Mouse (Mus musculus) heart, postnatal 14 days (tissue): ENCODE measurements at regions not wholly inside any gene's neighbourhood (a gene's known extent, or its start where the extent isn't known, plus 50 kb on each side); places are given as distances from the start of the nearest gene placed in this dataset.
"Not testable (repeated sequence)": the region's sequence is repeated elsewhere in the genome, so short reads cannot be mapped to it uniquely, and the experiment has no call there.

Experiments
- DNase-seq, 2 experiments: peaks; one replicate each; pipeline ENCODE4 v3.0.0; 2021 to 2022
- intact Hi-C: fragments of 180-260 bp; cut with DNase I; formaldehyde crosslinking; loops from one replicate; pipeline ENCODE4 v1.15.1; 2025

DNA sequence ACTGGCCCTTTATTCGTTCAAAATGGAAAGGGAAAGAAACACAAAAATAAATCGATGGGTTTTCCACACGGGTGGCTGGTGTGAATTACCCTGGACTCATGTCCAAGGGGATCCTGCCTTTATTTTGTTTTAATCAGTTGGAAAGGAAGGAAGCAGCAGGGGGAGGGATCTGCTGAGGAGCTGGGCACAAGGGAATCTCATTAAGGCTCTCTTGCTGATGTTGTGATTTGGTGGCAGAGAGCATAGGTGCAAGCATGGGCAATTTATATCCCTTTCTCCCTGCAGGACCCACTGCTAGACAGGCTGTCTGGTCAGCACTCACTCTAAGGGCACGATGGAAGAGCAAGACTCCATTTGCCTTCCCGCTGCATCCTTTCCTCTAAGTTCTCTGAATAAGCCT lies 469.2 kb downstream of the Epha7 start:
- intact Hi-C loops, result no loop called here
- no peak for DNase-seq

- intact Hi-C loops, result no loop called here
Measured at GRCm38 (mm10) chr4:29301348-29301747, 488.4 kb downstream of the Epha7 start.

GRCm38 (mm10) chr4:29303951-29304350 lies 491.0 kb downstream of the Epha7 start:
- intact Hi-C loops, result no loop called here

More at GRCm38 (mm10) chr4:29301348-29301747, 488.4 kb downstream of the Epha7 start:
- DNase-seq, result peak; percentile 8 to 34

DNA sequence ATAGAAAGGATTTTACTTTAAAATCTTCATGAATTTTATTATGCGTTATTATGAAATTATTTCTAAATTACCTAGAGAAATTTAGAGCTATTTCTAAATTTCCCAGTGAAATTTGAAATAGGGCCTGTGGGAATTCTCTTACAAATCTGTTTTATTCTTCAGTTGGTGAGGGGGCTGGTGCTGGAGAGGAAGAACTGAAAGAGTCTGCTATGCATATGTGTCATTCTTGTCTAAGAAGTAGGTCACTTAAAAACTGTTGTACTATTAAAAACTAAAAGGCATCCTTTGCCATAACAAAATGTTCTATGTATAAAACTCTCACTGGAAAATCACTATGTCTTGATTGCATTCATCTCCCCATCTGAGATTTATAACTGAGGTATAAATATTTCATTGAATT lies 494.3 kb downstream of the Epha7 start:
- intact Hi-C loops, result no loop called here

More at GRCm38 (mm10) chr4:29303951-29304350, 491.0 kb downstream of the Epha7 start:
- no peak for DNase-seq

GRCm38 (mm10) chr4:29323921-29324320 lies 511.0 kb downstream of the Epha7 start:
- intact Hi-C loops, result no loop called here
- no peak for DNase-seq

More for the DNA sequence above, 494.3 kb downstream of the Epha7 start:
- DNase-seq, result no peak

DNA sequence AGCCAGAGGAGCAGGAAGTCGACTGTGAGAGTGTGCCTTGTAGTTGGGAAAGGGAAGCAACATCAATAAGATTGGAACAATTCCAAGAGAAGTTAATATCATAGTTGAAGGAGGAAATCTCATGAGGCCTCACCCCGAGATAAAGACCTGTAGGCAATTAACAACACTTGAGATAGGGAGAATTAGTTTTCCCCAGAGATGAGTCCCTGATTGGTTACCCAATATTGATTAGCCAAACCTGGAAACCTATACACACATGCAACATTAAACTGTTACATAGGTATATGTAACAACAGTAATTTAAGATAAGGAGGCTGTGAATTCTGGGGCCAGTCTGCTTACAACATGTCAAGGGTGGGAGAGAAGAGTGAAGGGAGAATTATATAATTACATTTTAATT lies 516.2 kb downstream of the Epha7 start:
- no peak for DNase-seq
- intact Hi-C loops, result no loop called here

DNA sequence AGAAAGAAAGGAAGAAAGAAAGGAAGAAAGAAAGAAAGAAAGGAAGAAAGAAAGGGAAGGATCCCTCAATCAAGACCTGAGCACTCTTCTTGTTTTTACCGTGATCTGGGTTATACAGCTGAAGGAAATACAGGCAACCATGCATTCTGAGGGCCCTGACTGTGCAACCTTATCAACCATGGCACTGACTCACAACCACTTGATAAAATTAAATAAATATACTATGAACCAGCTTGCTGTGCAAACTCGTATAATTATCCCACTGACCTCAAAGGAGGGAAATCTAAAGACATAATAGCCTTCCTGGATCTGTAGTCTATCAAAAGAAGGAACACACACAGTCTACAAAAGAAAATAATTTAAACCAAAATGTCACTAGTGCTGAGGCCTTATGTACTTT lies 518.8 kb downstream of the Epha7 start:
- no peak for DNase-seq
- intact Hi-C loops, result no loop called here

- intact Hi-C loops, result no loop called here
- no peak for DNase-seq
Measured at GRCm38 (mm10) chr4:29337245-29337644, 524.3 kb downstream of the Epha7 start.

DNA sequence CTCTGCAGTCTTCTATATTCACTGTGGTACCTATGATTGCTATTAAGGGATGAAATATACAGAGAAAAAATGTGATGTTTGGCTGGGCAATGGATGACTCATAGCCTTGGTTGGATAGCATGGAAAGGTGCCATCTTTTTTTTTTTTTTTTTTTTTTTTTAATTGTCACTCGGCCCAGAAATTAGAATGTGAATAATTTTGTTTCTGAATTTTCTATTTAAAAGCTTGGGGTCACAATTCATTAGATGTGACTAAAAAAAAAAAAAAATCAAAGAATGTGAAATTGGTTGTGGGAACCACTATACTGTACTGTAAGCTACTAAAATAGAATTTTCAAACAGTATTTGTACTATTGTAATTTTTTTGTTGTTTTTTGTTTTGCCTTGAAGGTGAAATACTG lies 549.3 kb downstream of the Epha7 start:
- DNase-seq, result no peak
- intact Hi-C loops, result no loop called here

- intact Hi-C loops, result no loop called here
- no peak for DNase-seq
Measured at GRCm38 (mm10) chr4:29389282-29389681, 576.4 kb downstream of the Epha7 start.

DNA sequence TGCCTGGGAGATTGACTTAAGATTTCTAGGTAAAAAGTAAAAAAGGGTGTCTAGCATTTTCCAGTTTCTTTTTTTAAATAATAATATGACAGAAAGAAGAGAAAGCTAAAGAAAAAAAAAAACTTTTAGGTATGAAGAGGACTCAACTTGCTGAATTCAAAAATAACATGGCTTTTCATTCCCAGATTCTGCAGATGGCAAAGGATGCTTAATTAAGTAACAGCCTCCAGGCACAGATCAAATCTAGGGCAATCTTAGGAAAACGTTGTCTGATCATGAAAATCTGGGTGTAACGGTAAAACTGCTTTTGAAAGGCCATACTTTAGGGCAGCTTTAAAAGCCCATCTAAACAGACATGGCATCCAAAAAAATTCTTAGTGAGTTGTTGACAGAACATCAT lies 577.4 kb downstream of the Epha7 start:
- DNase-seq, result no peak
- intact Hi-C loops, result loop anchor here (5.0 kb wide), 1 partner anchor 47 kb away; no protein-coding TSS in a partner anchor

DNA sequence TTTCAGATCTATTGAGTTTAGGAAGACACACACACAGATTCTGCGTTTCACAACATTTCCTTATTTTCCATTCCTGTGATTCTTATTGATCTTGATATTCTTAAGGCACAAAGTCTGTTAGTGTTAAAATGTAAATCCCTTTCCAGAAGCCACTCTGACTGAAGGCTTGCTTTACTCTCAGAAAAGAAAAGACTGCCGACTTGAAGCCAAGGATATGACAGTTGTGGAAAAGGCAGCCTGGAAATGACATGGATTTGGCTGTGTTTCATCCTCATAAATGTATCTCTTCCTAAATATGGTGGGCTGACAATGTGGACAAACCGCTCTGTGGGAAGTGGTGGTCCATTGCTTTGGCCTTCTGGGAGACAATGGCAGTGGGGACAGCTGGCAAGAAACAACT lies 589.2 kb downstream of the Epha7 start:
- intact Hi-C loops, result no loop called here
- no peak for DNase-seq

GRCm38 (mm10) chr4:29414616-29415015 lies 601.7 kb downstream of the Epha7 start:
- intact Hi-C loops, result no loop called here
- no peak for DNase-seq

DNA sequence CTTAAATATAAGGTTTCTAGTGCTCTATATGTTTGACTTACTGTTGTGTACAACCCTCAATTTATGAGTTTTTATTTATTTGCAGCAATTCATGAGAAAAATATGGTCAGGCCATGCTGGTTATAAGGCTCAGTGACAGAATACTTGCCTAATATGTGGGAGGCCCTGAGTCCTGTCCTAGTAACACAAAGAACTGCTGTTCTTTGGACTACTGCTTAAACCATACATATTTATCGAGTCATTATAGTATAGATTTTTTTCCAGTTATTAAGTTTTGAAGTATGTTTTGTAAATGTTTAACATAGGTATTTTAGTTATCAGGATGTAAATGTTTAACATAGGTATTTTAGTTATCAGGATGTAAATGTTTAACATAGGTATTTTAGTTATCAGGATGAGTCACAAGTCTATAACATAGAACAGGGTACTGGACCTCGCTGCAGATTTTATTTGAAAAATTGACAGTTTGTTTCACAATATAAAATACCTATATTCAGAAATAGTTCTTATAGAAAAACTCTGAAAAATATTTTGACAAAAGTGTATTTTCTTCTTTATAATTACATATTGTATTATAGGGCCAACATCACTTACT lies 607.4 kb downstream of the Epha7 start:
- DNase-seq, result no peak
- intact Hi-C loops, result no loop called here

DNA sequence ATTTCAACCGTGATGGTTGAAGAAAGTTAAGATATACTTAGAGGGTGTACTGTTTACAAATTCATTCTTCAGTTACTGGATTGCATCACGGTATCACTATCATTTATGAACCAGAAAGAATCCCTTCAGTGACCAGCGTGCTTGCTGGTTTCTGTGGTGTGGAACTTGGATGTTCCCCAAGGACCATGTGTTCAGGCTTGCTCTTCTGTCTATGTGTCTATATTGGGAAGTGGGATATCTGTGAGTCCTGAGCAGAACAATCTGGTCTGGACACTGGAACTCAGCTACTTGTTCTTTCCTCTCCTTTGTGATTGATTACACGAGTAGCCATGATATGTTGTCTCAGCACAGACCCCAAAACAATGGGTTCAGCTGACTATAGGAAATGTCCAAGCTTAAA lies 618.6 kb downstream of the Epha7 start:
- intact Hi-C loops, DNase-seq: not testable (repeated sequence)

DNA sequence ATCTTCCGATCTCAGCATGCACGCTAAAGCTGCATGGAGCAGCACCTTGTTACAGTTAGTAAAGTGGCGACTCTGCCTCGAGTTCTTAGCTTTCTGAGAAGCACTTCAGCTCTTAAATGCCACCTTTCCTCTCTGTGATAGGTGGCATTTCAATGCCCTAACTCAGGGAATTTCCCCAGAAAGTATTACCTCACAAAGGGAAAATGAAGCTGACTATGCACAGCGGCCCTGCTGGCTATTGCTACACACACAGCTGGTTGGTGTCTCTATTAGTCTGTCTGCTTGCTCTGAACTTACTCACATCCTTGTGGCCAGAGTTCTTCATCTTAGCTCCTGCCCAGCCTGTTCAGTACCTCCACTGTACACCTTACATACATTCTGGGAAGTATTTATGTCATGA lies 650.4 kb downstream of the Epha7 start:
- intact Hi-C loops, result no loop called here

DNA sequence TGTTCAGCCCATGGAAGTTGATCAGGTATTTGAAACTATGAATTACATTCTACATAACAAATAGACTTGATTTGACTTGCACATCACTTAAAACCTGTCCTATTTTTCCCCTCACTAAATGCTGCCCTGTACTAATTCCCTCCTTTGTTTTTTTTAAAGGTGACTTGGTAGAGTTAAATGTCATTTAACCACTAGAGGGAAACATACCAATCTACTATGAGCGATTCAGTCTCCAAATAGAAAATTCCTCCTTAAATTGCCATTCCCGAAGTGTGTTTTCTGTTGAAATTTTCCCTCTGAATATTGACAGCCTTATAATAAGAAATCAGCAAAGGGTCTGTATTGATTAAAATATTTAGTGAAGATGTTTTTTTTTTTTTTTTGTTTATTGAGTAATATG lies 653.4 kb downstream of the Epha7 start:
- DNase-seq, result no peak
- intact Hi-C loops, result no loop called here

More for the DNA sequence above, 650.4 kb downstream of the Epha7 start:
- DNase-seq, result no peak

- intact Hi-C loops, result no loop called here
Measured at GRCm38 (mm10) chr4:29480384-29481092, 667.6 kb downstream of the Epha7 start.

DNA sequence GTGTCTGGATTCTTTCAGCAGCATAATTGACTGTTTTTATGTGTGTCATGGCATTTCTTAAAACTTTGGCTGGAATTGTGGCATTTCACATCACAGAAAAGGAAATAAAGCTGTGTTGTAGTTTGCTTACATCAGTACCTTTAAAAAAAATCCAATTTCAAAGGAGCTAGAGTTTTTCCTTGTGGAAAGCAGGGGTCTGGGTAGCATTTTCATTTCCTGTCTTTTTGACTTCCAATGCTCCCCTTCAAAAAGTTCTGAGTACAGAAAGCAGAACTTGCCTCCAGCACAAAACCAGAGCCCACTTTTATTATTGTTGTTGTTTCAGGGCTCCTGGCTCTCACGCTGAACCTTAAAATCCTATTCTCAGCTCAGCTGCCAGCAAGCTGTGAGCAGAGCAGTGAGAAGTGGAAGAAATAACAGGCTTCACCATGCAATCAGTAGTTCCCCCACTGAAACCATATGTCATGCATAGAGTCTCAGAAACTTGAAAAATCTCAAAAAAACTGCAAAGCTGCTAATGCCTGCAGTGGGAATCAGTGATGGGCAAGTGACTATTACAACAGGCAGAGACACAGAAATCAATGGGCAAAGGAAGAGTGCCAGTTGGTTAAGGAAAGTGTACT lies 668.3 kb downstream of the Epha7 start:
- intact Hi-C loops, result no loop called here
- no peak for DNase-seq

More at GRCm38 (mm10) chr4:29480384-29481092, 667.6 kb downstream of the Epha7 start:
- no peak for DNase-seq

- intact Hi-C loops, result no loop called here
- no peak for DNase-seq
Measured at GRCm38 (mm10) chr4:29482407-29482806, 669.5 kb downstream of the Epha7 start.

DNA sequence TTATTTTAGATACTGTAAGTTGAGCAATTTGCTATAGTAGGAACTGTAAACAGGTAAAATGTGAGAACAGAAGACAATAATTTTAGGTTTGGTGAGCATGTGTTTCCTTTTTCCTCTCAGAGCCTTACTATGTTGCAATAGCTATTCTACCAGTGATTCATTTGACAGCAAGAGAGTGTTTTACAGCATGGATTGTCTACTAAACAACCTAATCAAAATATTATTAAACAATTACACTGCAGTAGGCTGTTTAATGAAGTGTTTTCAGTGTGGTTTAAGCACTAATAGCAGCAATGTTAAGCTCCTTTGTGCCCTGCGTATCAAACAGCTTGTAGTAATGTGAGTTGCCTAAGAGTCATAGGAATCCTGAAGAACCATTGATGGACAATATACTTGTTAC lies 687.9 kb downstream of the Epha7 start:
- DNase-seq, result no peak
- intact Hi-C loops, result no loop called here

GRCm38 (mm10) chr4:29525051-29525450 lies 712.1 kb downstream of the Epha7 start:
- intact Hi-C loops, result no loop called here
- DNase-seq, result no peak
